Mouse (Mus musculus) intestine, embryonic 16.5 days (tissue): ENCODE results near the gene Zbtb34. TPM values are rescaled to one million over a fixed set of nuclear protein-coding genes. Genes with fewer than 3 reads are reported as not detected.
A peak's percentile ranks its signal among the peaks of the same experiment; 100 is the strongest.

Source experiments
- ATAC-seq: fragments of 200-750 bp; cut with Nextera tagmentation; 2 replicates; pipeline ENCODE4 v1.8.0; 2017; ENCODE audit warnings: moderate TSS enrichment, moderate library complexity
- H3K27ac ChIP-seq: fragments of 300-500 bp; sonication (generic); 2 replicates; pipeline ENCODE4 v1.5.1; 2014; ENCODE audit warnings: mild to moderate bottlenecking, low read length
- H3K27me3 ChIP-seq: fragments of 300-500 bp; sonication (generic); replicated peaks from 2 replicates; pipeline ENCODE4 v1.6.1; 2014; ENCODE audit warnings: low read length, control low read depth, mixed read lengths; ENCODE audit not compliant: control insufficient read depth, insufficient read depth
- H3K36me3 ChIP-seq: fragments of 300-500 bp; sonication (generic); 2 replicates; pipeline ENCODE4 v1.6.1; 2014; ENCODE audit warnings: low read length, control low read depth; ENCODE audit not compliant: control insufficient read depth, insufficient read depth
- H3K4me1 ChIP-seq: fragments of 300-500 bp; sonication (generic); 2 replicates; pipeline ENCODE4 v1.6.1; 2014; ENCODE audit warnings: low read length, control low read depth, mixed read lengths; ENCODE audit not compliant: control insufficient read depth, insufficient read depth
- H3K4me2 ChIP-seq: fragments of 300-500 bp; sonication (generic); 2 replicates; pipeline ENCODE4 v1.6.1; 2014; ENCODE audit warnings: low read depth, low read length, control low read depth
- H3K4me3 ChIP-seq: fragments of 300-500 bp; sonication (generic); 2 replicates; pipeline ENCODE4 v1.5.1; 2014; ENCODE audit warnings: mild to moderate bottlenecking, low read length
- H3K9ac ChIP-seq: fragments of 300-500 bp; sonication (generic); 2 replicates; pipeline ENCODE4 v1.6.1; 2014; ENCODE audit warnings: low read depth, low read length
- H3K9me3 ChIP-seq: fragments of 300-500 bp; sonication (generic); 2 replicates; pipeline ENCODE4 v1.6.1; 2016; ENCODE audit warnings: low read length, control low read depth; ENCODE audit not compliant: control insufficient read depth
- WGBS: fragments of 180-500 bp; shearing (Covaris S2); extraction: QIAGEN DNeasy Blood & Tissue Kit; methylation state at CpG from one replicate; pipeline ENCODE4 v1.1.7; 2014; 5-methylcytosine and 5-hydroxymethylcytosine counted together
- polyA plus RNA-seq: library from polyadenylated mRNA; unstranded; fragments of >200 nt; fragmentation: Nextera tagmentation; extraction: Ambion mirVana; gene quantifications from 2 replicates; pipeline ENCODE4 v1.2.1, GENCODE M21; 2015

Zbtb34 gene
- polyA plus RNA-seq, 1 experiment from 2014 or later, result 2.8 TPM

DNA sequence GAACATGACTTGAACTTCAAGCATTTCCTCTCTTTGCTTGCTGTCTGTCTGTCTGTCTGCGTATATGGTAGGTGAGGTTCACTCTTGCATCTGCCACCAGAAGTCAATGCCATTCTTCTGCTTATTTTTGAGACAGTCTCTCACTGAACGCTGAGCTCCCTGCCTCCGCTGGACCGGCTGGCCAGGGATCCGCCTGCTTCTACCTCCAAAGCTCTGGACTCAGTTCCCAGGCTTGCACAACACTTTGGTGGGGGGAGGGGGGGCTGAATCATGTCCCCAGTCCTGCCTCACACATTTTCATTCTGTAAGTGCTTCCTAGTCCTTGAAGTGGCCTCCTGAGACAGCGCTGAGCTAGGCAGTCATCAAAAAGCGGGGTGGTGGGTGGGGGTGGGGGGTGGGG is 32.0 kb downstream of the Zbtb34 start:
- no peaks in the 10 kb centered on the region for H3K27me3 ChIP-seq
- ATAC-seq, result no peak
- no peaks in the 10 kb centered on the region for H3K9me3 ChIP-seq

DNA sequence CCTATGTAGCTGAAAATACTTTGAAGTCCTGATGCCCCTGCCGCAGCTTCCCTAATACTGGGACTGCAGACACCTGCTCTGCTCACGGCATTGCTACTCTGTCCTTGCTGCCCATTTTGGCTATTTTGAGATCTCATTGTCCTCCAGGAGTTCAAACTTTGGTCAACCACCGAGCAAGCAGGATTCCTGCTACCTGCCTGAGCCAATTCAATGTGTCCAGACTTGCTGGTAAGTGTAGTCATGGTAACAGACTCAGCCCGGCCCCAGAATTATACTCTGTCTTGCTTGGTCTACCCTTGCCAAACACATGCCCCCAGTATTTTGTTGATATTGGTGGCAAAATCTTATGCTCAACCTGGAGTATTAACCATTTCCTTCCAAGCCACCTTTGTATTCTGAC is 34.1 kb downstream of the Zbtb34 start:
- H3K27ac ChIP-seq, result no peak overlapping the region
- no peak overlapping the region for H3K9ac ChIP-seq
- H3K27me3 ChIP-seq, result no peaks in the 10 kb centered on the region
- H3K9me3 ChIP-seq, result no peaks in the 10 kb centered on the region
- H3K36me3 ChIP-seq, result no peaks in the 10 kb centered on the region
- H3K4me2 ChIP-seq, result no peak overlapping the region
- H3K4me3 ChIP-seq, result no peak overlapping the region
- 73% methylated on average over 4 of the region's 4 CpGs for WGBS
- no peaks in the 10 kb centered on the region for H3K4me1 ChIP-seq
- ATAC-seq, result no peak

More for the DNA sequence above, 32.0 kb downstream of the Zbtb34 start:
- Histone ChIP-seq H3K9ac (no peak overlapping the region), H3K27ac (no peak overlapping the region), H3K4me2 (no peak overlapping the region), H3K4me3 (no peak overlapping the region), H3K36me3 (no peaks in the 10 kb centered on the region), H3K4me1 (peaks cover 10% of the 10 kb centered on the region)
- WGBS, result 84% methylated on average over 7 of the region's 7 CpGs

DNA sequence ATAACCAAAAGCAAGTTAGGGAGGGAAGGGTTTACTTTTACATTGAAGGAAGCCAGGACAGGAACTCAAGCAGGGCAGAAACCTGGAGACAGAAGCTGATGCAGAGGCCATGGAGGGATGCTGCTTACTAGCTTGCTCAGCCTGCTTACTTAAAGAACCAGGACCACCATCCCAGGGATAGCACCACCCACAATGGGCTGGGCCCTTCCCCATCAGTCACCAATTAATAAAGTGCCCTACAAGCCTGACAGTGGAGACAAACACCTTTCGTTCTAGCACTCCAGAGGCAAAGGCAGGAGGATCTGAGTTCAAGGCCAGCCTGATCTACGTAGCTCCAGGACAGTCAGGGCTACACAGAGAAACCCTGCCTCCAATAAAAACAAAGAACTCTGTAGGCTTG is 36.1 kb downstream of the Zbtb34 start:
- Histone ChIP-seq H3K27me3 (no peaks in the 10 kb centered on the region), H3K4me3 (no peak overlapping the region), H3K9me3 (no peaks in the 10 kb centered on the region), H3K36me3 (no peaks in the 10 kb centered on the region), H3K4me1 (no peaks in the 10 kb centered on the region), H3K27ac (no peak overlapping the region), H3K4me2 (no peak overlapping the region), H3K9ac (no peak overlapping the region)
- WGBS, result 83% methylated on average over 2 of the region's 2 CpGs
- no peak for ATAC-seq

DNA sequence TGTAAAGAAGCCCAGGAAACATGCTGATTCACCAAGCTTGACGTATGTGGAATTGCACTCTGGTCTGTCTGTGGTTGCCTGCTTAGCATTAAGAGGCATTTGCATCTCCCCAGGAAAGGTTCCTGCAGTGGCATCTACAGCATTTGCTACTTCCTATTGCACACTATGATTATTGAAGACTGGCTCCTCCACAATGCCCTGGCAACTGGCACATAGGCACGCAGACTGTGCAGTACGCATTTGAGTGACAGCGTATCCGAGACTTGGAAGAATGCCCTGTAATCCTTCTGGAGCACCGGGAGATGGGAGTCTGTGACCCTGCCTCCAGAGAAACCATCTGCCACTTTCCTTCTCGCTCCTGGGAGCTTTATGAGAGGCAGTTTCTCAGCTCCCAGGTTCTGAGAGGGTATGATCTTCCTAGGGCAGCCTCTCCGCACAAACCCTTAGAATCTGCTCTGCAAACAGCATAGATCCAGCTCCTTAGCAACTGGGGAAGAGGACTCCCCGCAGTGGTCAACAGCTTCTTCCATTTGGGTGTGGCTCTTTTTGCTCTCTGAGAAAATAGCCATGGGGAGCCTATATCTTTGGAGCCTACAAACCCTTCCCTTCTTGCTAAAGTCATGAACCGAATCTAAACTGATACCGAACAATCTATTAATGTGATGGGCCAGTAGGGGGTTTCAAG is 37.0 kb downstream of the Zbtb34 start:
- no peak for ATAC-seq
- no peak overlapping the region for H3K9ac ChIP-seq
- no peaks in the 10 kb centered on the region for H3K4me1 ChIP-seq
- 66% methylated on average over 11 of the region's 11 CpGs for WGBS
- H3K4me3 ChIP-seq, result no peak overlapping the region
- H3K27me3 ChIP-seq, result no peaks in the 10 kb centered on the region
- H3K27ac ChIP-seq, result no peak overlapping the region
- H3K9me3 ChIP-seq, result no peaks in the 10 kb centered on the region
- H3K36me3 ChIP-seq, result no peaks in the 10 kb centered on the region
- no peak overlapping the region for H3K4me2 ChIP-seq

DNA sequence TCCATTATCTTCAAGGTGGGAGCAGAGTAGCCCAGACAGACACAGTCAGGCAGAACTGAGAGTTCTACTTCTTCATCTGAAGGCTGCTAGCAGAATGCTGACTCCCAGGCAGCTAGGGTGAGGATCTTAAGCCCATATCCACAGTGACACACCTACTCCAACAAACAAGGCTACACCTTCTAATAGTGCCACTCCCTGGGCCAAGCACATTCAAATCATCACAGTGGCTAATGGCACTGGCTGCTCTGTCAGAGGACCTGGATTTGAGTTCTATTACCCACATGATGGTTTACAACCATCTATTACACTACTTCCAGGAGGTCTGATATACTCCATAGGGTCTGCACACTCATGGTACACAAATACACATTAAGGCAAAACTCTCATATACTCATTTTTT is 38.1 kb downstream of the Zbtb34 start:
- no peaks in the 10 kb centered on the region for H3K27me3 ChIP-seq
- no peak overlapping the region for H3K9ac ChIP-seq
- H3K4me3 ChIP-seq, result no peak overlapping the region
- no peaks in the 10 kb centered on the region for H3K4me1 ChIP-seq
- H3K4me2 ChIP-seq, result no peak overlapping the region
- no peak overlapping the region for H3K27ac ChIP-seq
- no peak for ATAC-seq
- no peaks in the 10 kb centered on the region for H3K9me3 ChIP-seq
- no peaks in the 10 kb centered on the region for H3K36me3 ChIP-seq

DNA sequence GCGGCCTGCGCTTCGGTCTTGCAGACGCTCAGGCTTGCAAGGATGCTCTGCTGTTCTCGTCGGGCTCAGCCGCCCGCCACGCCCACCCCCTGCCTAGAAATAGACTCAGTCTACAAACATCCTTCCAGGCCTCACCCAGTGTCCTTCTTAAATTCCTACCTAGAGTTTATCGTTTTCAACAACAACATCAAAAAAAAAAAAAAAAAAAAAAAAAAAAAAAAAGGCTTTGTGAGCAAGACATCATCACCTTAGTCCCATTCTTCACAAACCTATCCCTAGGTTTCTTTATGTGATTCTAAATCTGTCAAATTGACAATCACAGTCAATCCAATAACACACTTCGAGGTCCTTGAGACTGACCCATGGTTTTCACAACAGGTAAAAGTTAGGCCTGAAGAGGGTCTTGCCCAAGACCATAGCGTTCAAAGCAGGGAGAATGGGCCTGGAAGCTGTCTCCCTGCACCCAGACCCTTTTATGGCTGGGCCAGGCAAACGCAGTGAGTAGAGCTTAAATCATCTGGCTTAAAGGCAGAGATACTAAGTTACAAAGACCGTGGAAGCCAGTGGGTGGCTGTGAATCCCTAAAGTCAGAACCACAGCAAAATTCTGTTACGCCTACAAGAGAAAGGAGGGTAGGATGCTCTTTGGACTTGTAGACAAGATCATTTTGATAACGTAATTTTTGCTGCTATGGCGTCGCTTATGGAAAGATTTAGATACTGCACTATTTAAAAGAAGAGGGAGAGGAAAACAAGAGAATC is 59.3 kb downstream of the Zbtb34 start:
- Histone ChIP-seq H3K9ac (peak overlapping the region; percentile 78; the same call in 1 of the 2 replicates), H3K9me3 (no peaks in the 10 kb centered on the region), H3K4me3 (peak overlapping the region; percentile 76), H3K4me1 (peaks cover 10% of the 10 kb centered on the region), H3K27ac (no peak overlapping the region; the same call in 1 of the 2 replicates), H3K4me2 (peak overlapping the region; percentile 54), H3K27me3 (no peaks in the 10 kb centered on the region), H3K36me3 (no peaks in the 10 kb centered on the region)
- ATAC-seq, result no peak
- WGBS, result 30% methylated on average over 18 of the region's 18 CpGs

DNA sequence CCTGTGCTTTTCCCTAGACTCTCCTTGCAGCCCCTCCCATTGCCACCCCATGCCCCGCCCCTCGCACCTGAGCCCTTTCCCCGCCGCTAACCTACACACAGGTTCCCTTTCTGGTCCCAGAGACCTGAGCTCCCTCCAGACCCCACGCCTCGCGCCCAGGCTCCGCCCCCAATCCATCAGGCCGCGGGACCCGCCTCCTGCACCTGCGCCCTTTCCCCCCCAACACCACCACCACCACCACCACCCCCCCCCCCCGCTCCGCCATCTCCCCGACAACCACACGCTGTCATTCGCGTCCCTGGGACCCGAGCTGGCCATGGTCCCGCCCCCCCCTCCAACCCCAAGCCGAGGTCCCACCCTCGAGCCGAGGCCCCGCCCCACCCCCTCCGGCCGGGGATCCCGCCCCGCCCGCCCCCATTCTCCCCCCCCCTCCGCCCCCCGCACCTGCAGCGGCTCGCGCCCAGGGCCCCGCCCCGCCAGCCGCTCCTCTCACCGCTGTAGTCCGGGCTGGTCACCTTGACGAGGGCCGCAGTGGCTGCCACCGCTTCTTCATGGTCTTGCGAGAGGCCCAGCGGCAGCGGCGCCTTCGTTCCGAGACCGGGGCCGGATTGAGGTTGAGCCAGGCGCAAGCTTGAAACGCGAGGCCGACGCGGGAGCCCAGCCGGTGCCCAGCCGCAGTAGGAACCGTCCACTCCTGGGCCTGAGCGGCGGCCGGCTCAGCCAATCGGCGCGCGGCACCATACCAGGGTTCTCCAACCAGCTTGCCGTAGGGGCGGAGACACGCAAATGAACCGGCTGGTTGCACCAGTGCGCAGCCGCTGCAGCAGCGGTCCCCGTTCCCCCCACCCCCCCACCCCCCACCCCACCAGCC is 60.1 kb downstream of the Zbtb34 start, which contains the start of gene Ralgps1:
Gene Ralgps1 (minus strand): TSS at position 710 of the 871 bp plus-strand sequence.
- Histone ChIP-seq H3K9me3 (no peaks in the 10 kb centered on the region), H3K27ac (peak within 1 kb of the TSS; percentile 97), H3K4me2 (peak within 1 kb of the TSS; percentile 67), H3K36me3 (no peaks in the 10 kb centered on the region), H3K27me3 (no peaks in the 10 kb centered on the region), H3K4me3 (peak within 1 kb of the TSS; percentile 76), H3K4me1 (peaks cover 17% of the 10 kb centered on the region), H3K9ac (peak within 1 kb of the TSS; percentile 78)
- WGBS, result under 1% methylated on average over 50 of the region's 74 CpGs
- ATAC-seq, result peak; percentile 97

DNA sequence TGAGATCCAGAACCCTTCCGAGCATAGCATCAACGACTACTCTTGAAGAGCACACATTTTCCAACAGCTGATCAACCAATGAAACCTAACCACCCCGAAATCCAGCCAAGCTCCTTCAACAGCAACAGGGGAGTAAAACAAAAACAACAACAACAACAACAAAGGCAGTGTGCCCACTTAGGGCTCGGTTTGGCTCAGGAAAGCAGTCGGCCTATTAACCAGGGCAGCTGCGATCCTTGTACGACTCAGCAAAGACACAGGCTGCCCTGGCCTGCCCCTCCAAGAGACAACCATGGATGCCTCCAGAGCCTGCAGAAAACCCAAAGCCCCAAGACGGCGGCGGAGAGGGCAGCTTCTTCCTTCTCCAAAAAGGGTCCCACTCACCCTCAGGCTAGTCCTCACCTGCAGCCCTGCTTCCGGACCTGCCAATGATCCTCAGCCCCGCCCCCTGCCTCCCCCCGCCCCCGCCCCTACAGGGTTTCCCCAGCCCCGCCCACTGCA is 60.8 kb downstream of the Zbtb34 start:
- WGBS, result 12% methylated on average over 14 of the region's 15 CpGs
- ATAC-seq, result peak; percentile 55
- Histone ChIP-seq H3K27me3 (no peaks in the 10 kb centered on the region), H3K4me3 (peak overlapping the region; percentile 76), H3K4me1 (peaks cover 22% of the 10 kb centered on the region), H3K36me3 (no peaks in the 10 kb centered on the region), H3K9me3 (no peaks in the 10 kb centered on the region), H3K4me2 (peak overlapping the region; percentile 67), H3K9ac (peak overlapping the region; percentile 78), H3K27ac (peak overlapping the region; percentile 50; the same call in 1 of the 2 replicates)

DNA sequence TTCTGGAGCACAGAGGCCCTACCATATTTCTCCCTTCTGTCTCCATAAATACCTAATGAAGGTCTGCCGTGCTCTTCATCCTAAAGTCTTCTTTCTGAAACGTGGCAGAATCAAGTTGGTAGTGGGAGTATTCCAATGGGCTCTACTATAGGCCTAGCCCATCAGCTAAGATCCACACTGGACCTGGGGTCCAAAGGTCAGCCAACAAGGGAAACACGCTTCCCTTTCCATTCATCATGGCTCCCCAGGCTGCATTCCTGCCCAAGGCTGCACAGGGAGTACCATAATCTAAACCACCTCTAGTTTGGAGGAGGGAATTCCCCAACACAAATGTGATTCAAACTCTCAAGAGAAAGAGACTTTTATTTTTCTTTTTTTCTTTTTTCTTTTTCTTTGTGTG is 61.7 kb downstream of the Zbtb34 start:
- no peaks in the 10 kb centered on the region for H3K27me3 ChIP-seq
- no peak overlapping the region for H3K4me3 ChIP-seq
- no peak for ATAC-seq
- H3K9me3 ChIP-seq, result no peaks in the 10 kb centered on the region
- H3K27ac ChIP-seq, result peak overlapping the region; percentile 30
- H3K4me1 ChIP-seq, result peaks cover 27% of the 10 kb centered on the region
- H3K4me2 ChIP-seq, result peak overlapping the region; percentile 67; the same call in 1 of the 2 replicates
- H3K9ac ChIP-seq, result no peak overlapping the region
- H3K36me3 ChIP-seq, result no peaks in the 10 kb centered on the region
- WGBS, result 62% methylated on average over 3 of the region's 3 CpGs
